Mouse (Mus musculus) embryonic stem cell, embryonic (primary cell): Measurements from ENCODE around the gene Tmem164.

Experiments
- CTCF ChIA-PET, 4 experiments: fragments of 300-600 bp in 2 of 4; fragments of 350-600 bp in 2 of 4; sonication (Branson Sonifier 250); formaldehyde crosslinking; loops; one replicate each; lab custom pipeline; 2022; ENCODE audit warnings: inconsistent platforms in 2 of 4; lab: Charles Lee
- POLR2A ChIA-PET, 4 experiments: fragments of 300-600 bp in 2 of 4; fragments of 350-600 bp in 2 of 4; sonication (Branson Sonifier 250); formaldehyde crosslinking; loops; one replicate each; lab custom pipeline; 2022; ENCODE audit warnings: antibody characterized with exemption in 4 of 4, inconsistent platforms in 1 of 4; lab: Charles Lee

Tmem164 gene

DNA sequence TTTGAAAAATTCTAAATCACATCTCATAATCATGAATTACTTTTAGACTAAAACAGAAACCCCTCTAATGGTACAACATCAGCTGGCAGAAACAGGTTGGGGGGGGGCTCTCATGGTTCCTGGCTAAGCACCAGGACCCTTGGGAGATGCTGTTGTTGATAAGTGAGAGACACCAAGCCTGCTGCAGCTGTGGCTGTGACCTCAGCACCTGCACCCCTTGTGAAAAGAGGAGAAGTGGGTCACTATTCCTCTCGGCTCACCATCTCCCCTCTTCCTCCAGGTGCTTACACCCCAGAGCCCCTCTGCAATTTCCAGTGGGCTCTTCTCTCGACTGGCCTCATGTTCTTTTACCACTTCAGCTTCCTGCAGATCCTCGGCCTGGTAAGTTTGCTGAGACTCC is 151.0 kb downstream of the Tmem164 start:
- POLR2A ChIA-PET, result no interaction called here
- CTCF ChIA-PET, result interaction anchor here in 1 of 4 experiments (1.1 kb wide), 1 partner anchor 10 kb away, joined by 5 read pairs; no protein-coding TSS in a partner anchor

DNA sequence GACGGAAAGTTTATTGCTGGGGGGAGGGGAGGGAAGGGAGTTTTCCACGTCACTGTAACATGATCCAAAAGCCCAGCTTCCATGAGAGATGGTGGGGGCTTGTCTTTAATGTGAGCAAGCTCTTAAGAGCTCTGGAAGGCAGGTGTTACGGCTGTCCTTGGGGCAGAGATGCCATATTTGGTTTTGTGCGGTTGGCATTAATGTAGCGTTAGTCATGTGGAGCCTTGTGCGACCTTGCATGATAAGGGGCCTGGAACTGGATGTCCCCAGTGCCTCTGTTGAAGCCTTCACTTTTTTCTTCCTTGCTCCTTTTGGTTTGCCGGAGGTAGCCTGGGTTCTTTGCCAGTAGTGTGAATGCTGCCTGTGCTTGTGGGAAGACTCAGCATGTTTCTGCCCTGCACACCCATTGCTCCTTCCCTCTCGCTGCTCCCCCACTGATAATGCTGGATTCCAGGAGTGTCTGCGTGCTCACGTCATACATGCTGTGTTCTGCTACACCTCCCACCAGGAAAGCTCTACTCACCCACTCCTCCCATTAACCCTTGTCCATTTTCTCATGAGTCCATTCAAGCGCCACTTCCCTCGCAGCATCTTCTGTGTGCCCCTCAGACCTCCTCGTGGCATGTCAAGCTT is 152.1 kb downstream of the Tmem164 start:
- POLR2A ChIA-PET, result no interaction called here
- CTCF ChIA-PET, result interaction anchor here in 1 of 4 experiments (1.5 kb wide), 1 partner anchor 11 kb away, joined by 4 read pairs; no protein-coding TSS in a partner anchor

GRCm38 (mm10) chrX:142834807-142835206 is 153.6 kb downstream of the Tmem164 start:
- POLR2A ChIA-PET, result no interaction called here
- CTCF ChIA-PET, result interaction anchor here in 1 of 4 experiments (1.5 kb wide), 1 partner anchor 13 kb away, joined by 4 read pairs; no protein-coding TSS in a partner anchor

DNA sequence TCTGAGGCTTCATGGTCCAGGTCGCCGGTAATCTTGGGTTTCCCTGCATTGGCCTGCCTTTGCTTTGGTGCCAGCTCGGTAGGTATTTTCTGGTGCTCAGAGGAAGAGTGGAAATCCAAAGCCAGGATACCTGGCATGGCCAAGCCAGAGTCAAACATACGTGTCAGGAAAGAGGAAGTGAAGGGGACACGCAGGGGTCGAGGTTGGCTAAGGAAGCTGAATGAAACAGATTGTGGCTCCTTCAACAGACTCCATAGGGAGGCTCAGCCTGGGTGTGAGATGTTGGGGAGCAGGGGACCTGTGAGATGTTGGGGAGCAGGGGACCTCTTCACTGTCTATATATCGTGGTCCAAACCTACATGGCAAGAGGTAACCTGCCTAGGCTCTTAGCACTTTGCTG is 155.2 kb downstream of the Tmem164 start:
- POLR2A ChIA-PET, result no interaction called here
- CTCF ChIA-PET, result no interaction called here

DNA sequence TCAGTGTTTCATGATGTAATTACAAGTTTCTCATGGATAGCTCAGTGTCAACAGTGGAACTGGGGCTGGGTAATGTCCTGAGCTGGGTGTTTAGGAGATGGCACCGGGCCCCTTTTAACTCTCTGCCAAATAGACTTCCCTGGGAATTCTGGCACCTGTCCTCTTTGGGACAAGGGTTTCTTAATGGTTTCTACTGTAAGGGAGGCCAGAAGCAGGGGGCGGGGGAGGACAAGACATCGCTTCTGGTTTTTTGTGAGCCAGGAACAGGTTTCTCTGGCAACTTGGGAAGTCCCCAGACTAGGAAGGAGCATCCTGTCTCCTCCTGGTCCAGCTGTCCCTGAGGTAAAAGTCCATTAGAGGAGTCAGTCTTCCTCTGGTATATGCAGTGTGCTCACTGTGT is 156.1 kb downstream of the Tmem164 start:
- CTCF ChIA-PET, result no interaction called here
- POLR2A ChIA-PET, result no interaction called here

DNA sequence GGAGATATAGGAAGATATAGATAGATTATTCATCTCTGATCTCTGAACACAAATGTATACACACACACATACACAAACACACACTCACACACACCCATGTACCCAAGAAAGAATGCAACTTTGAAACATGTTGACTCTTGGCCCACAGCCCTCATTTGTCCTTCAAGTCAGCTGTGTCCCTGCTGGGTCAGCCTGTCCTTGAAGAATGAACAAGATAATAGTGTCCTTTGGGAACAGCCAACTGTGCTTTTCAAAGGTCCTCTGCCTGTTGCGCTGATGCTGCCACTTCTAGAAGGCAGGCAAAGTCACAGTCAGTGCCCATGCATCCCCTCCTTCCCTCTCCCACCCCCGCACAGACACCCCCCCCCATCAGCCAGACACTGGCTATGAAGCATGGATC is 157.6 kb downstream of the Tmem164 start:
- POLR2A ChIA-PET, result no interaction called here
- CTCF ChIA-PET, result interaction anchor here in 1 of 4 experiments (1.0 kb wide), 1 partner anchor 20 kb away, joined by 3 read pairs; no protein-coding TSS in a partner anchor

GRCm38 (mm10) chrX:142839411-142839810 is 158.2 kb downstream of the Tmem164 start:
- ChIA-PET CTCF (interaction anchor here in 3 of 4 experiments (0.7 to 1.2 kb wide), 3 partner anchors 17 to 213 kb away, joined by 3 to 6 read pairs (median 4); no protein-coding TSS in a partner anchor), POLR2A (interaction anchor here in 1 of 4 experiments (1.2 kb wide), 1 partner anchor 9 kb away, joined by 3 read pairs; no protein-coding TSS in a partner anchor)

GRCm38 (mm10) chrX:142841916-142842315 is 160.7 kb downstream of the Tmem164 start:
- CTCF ChIA-PET, result interaction anchor here in 1 of 4 experiments (0.6 kb wide), 1 partner anchor 154 kb away, joined by 4 read pairs; no protein-coding TSS in a partner anchor
- POLR2A ChIA-PET, result no interaction called here

- POLR2A ChIA-PET, result no interaction called here
- CTCF ChIA-PET, result no interaction called here
Measured at GRCm38 (mm10) chrX:142846266-142846665, 165.1 kb downstream of the Tmem164 start.

DNA sequence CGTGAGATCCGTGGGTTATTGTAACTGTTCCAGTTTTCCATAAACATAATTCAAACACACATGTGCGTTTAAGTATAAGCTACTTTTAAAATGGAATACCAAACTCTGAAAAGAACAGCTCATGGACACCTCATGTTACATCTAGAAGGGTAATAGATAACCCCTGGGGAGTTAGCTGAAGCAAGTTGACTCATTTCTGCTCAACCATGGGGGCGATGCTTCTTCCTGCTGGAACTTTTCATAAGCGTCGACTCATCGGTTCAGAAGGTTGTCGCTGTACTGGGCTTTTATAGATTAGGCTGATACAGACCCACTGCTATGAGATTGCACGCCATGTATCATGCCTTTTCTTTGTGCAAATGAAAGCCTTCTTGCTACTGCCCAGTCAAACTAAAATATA is 166.8 kb downstream of the Tmem164 start:
- ChIA-PET POLR2A (interaction anchor here in 1 of 4 experiments (1.5 kb wide), 1 partner anchor 8 kb away, joined by 3 read pairs; no protein-coding TSS in a partner anchor), CTCF (no interaction called here)

GRCm38 (mm10) chrX:142869844-142870243 is 188.6 kb downstream of the Tmem164 start:
- CTCF ChIA-PET, result no interaction called here
- POLR2A ChIA-PET, result no interaction called here

DNA sequence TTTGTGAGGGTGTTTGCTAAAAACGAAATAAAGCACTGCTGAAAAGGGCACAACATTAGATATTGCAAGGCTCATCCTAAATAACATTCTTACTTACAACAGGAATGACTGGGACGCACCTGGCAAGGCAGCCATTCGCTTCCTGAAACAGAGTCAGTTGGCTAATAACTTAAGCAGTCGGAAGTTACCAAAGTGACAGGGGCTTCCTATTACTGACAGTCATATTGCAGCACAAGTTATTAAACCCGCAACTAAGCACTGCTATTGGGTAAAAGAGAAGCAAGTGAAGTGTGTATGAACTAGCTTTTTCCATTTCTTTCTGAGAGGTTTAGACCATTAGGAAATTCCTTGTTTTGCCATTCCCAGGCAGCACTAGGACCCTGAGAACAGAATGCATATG is 201.0 kb downstream of the Tmem164 start:
- ChIA-PET POLR2A (interaction anchor here in 1 of 4 experiments (0.6 kb wide), 1 partner anchor 33 kb away, joined by 3 read pairs; no protein-coding TSS in a partner anchor), CTCF (no interaction called here)

- ChIA-PET CTCF (no interaction called here), POLR2A (no interaction called here)
Measured at GRCm38 (mm10) chrX:142883593-142883992, 202.4 kb downstream of the Tmem164 start.

- POLR2A ChIA-PET, result no interaction called here
Measured at GRCm38 (mm10) chrX:142885962-142886361, 204.8 kb downstream of the Tmem164 start.

More at GRCm38 (mm10) chrX:142885962-142886361, 204.8 kb downstream of the Tmem164 start:
- CTCF ChIA-PET, result interaction anchor here in 1 of 4 experiments (0.6 kb wide), 1 partner anchor 64 kb away, joined by 3 read pairs; no protein-coding TSS in a partner anchor
